9 mouse cellular contexts compared by ENCODE assay signal in genomic region chr2:167712872-167713821, GRCm38 (mm10). TPM values are rescaled to one million over a fixed set of nuclear protein-coding genes. Genes with fewer than 3 reads are reported as not detected.
A peak's percentile ranks its signal among the peaks of the same experiment; 100 is the strongest.
DNase-seq lines count a peak whose midpoint lies in the region; ATAC-seq lines count a peak whose summit lies in the region.
"Had no signal": no experiment of that assay in that cellular context is flagged by ENCODE, and none has a peak within 500 bp of the region (broad histone marks: within the 10 kb centered on the region; RNA-seq: fewer than 3 reads in every experiment).

No protein-coding gene starts in this region.

- H3K4me1 ChIP-seq in lung, embryonic 16.5 days (replicated peaks; ENCODE audit: control insufficient read depth, insufficient read depth, low read length), result peaks cover 4% of the 10 kb centered on the region; the same call in 1 of the 2 replicates

- intact Hi-C loops in gastrocnemius, postnatal 36 days (cut with DNase I), result no loop called here
- intact Hi-C loops in heart, postnatal 10 days (cut with DNase I), result no loop called here

- H3K27ac ChIP-seq in lung, embryonic 16.5 days (ENCODE audit: low read length), result no peak overlapping the region
- H3K27ac ChIP-seq: limb, embryonic 13.5 days had no signal

- DNase-seq in gastrocnemius, adult 18-20 months (ENCODE audit: low spot score), result peak; percentile 53
- no peak for DNase-seq in gastrocnemius, postnatal 36 days
- peak; percentile 62 for DNase-seq in WW6 (ENCODE audit: low read depth, low spot score)
- DNase-seq in heart, postnatal 10 days, result peak; percentile 52 to 70
- DNase-seq in urinary bladder, adult 2 months (ENCODE audit: low spot score), result no peak
- DNase-seq in layer of hippocampus, adult 9-10 months (ENCODE audit: low spot score), result no peak
- DNase-seq in urinary bladder, postnatal 25 days (ENCODE audit: low spot score), result no peak

- H3K9me3 ChIP-seq in lung, embryonic 16.5 days (ENCODE audit: control insufficient read depth, low read length), result no peaks in the 10 kb centered on the region
- H3K9me3 ChIP-seq: limb, embryonic 13.5 days had no signal

- no peak overlapping the region for H3K4me2 ChIP-seq in lung, embryonic 16.5 days (ENCODE audit: low read depth, low read length)
- H3K4me2 ChIP-seq: limb, embryonic 13.5 days had no signal

- H3K9ac ChIP-seq in lung, embryonic 16.5 days (ENCODE audit: low read length), result no peak overlapping the region
- H3K9ac ChIP-seq: limb, embryonic 13.5 days had no signal

- peak; percentile 50 for ATAC-seq in lung, embryonic 16.5 days (ENCODE audit: low read depth)

- no peak overlapping the region for H3K4me3 ChIP-seq in lung, embryonic 16.5 days (ENCODE audit: low read length)
- H3K4me3 ChIP-seq: limb, embryonic 13.5 days had no signal

- WGBS in lung, embryonic 16.5 days, result 53% methylated on average over 21 of the region's 23 CpGs

- no peaks in the 10 kb centered on the region for H3K36me3 ChIP-seq in lung, embryonic 16.5 days (ENCODE audit: control insufficient read depth, insufficient read depth, low read length)
- H3K36me3 ChIP-seq: limb, embryonic 13.5 days had no signal

- H3K27me3 ChIP-seq in lung, embryonic 16.5 days (ENCODE audit: control insufficient read depth, insufficient read depth, low read depth, low read length), result no peaks in the 10 kb centered on the region
- H3K27me3 ChIP-seq: limb, embryonic 13.5 days had no signal

RNA-seq across cellular contexts. Expression of gene Tmem189, which starts 23.5 kb away (rescaled TPM):
- 10 to 100 TPM; 10.4 to 15.0 TPM for total RNA-seq in gastrocnemius, adult 18-20 months (2021)
- 10 to 100 TPM; 14.9 to 15.6 TPM for total RNA-seq in gastrocnemius, postnatal 36 days (2021)
- total RNA-seq in heart, postnatal 10 days (2021), result 10 to 100 TPM; 37.9 to 40.5 TPM
- polyA plus RNA-seq in lung, embryonic 16.5 days (2015; fragmentation: Nextera tagmentation; extraction: Ambion mirVana), result 38.3 and 39.6 TPM in 2 replicates
- polyA plus RNA-seq in urinary bladder, adult 2 months (2012; rRNA removed), result 46.0 and 48.4 TPM in 2 replicates

RNA-seq across cellular contexts. Expression of gene Cebpb, which starts 24.4 kb away (rescaled TPM):
- 100 to 1,000 TPM in 1 of 2 experiments, 10 to 100 TPM in 1; 95.1 to 169 TPM for total RNA-seq in gastrocnemius, adult 18-20 months (2021)
- total RNA-seq in gastrocnemius, postnatal 36 days (2021), result 100 to 1,000 TPM; 115 to 129 TPM
- 100 to 1,000 TPM in 1 of 2 experiments, 10 to 100 TPM in 1; 31.0 to 100 TPM for total RNA-seq in heart, postnatal 10 days (2021)
- 2.4 and 4.1 TPM in 2 replicates for polyA plus RNA-seq in lung, embryonic 16.5 days (2015; fragmentation: Nextera tagmentation; extraction: Ambion mirVana)
- 57.1 and 69.7 TPM in 2 replicates for polyA plus RNA-seq in urinary bladder, adult 2 months (2012; rRNA removed)

RNA-seq across cellular contexts. Expression of gene Gm20431, which starts 51.9 kb away (rescaled TPM):
- total RNA-seq in gastrocnemius, adult 18-20 months (2021), result 1 to 10 TPM; 8.0 to 9.4 TPM
- total RNA-seq in gastrocnemius, postnatal 36 days (2021), result 10 to 100 TPM in 1 of 2 experiments, 1 to 10 TPM in 1; 6.3 to 11.4 TPM
- 10 to 100 TPM; 21.6 to 23.2 TPM for total RNA-seq in heart, postnatal 10 days (2021)
- polyA plus RNA-seq in lung, embryonic 16.5 days (2015; fragmentation: Nextera tagmentation; extraction: Ambion mirVana), result 5.6 and 8.4 TPM in 2 replicates
- not detected in 2 replicates for polyA plus RNA-seq in urinary bladder, adult 2 months (2012; rRNA removed)

Comparison
In these comparisons a context has a peak if more than half of its experiments do, and no peak if none do; other contexts are left out.
1. DNase-seq: peak in gastrocnemius, adult 18-20 months (single experiment), WW6 (single experiment) and heart, postnatal 10 days (2 of 2); none in gastrocnemius, postnatal 36 days (0 of 2), urinary bladder, adult 2 months (single experiment), layer of hippocampus, adult 9-10 months (single experiment) and urinary bladder, postnatal 25 days (single experiment).